Mouse (Mus musculus): ENCODE data around the gene Stk38l. TPM values are rescaled to one million over a fixed set of nuclear protein-coding genes. Genes with fewer than 3 reads are reported as not detected.
A peak's percentile ranks its signal among the peaks of the same experiment; 100 is the strongest.

Gene Stk38l
- polyA plus RNA-seq, 1 experiment from 2014 or later, result 3.9 TPM

DNA sequence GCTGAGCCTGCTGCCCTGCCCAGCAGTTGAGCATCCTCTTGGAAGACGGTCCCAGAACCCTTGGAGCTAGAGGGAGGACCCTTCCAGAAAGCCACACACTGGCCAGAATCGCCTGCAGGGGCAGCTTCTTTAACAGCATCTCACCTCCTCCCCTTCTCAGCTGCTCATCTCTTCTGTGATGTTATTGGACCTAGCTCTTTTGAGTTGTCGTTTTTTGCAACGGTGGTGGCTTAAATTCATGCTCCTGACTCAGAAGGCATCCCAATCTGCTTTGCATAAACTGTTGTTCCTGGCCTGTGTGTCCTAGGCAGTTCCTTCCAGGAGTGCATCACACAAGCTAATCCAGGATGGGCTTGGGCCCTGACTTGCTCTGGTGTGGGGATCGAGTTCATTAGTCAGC, 72.7 kb downstream of the Stk38l start:
- ATAC-seq (ENCODE audit: low read depth), result no peak
- Histone ChIP-seq H3K9me3 (replicated peaks; ENCODE audit: control insufficient read depth, low read length) (no peaks in the 10 kb centered on the region), H3K36me3 (ENCODE audit: control insufficient read depth, insufficient read depth) (no peaks in the 10 kb centered on the region), H3K27me3 (ENCODE audit: control insufficient read depth, insufficient read depth, low read depth, low read length) (no peaks in the 10 kb centered on the region; the same call in none of the 2 replicates), H3K4me2 (ENCODE audit: low read depth, low read length) (no peak overlapping the region), H3K27ac (ENCODE audit: low read length) (no peak overlapping the region), H3K9ac (ENCODE audit: low read depth, low read length) (no peak overlapping the region), H3K4me3 (ENCODE audit: low read depth, low read length) (no peak overlapping the region), H3K4me1 (ENCODE audit: control insufficient read depth, low read depth, low read length) (no peaks in the 10 kb centered on the region)
- 60% methylated on average over 5 of the region's 5 CpGs for WGBS (ENCODE audit: insufficient replicate concordance)

GRCm38 (mm10) chr6:146809991-146810390, 85.2 kb downstream of the Stk38l start:
- no peak overlapping the region for H3K4me3 ChIP-seq (ENCODE audit: low read depth, low read length)
- no peaks in the 10 kb centered on the region for H3K36me3 ChIP-seq (ENCODE audit: control insufficient read depth, insufficient read depth)
- WGBS (ENCODE audit: insufficient replicate concordance), result 62% methylated on average over 6 of the region's 6 CpGs
- no peak overlapping the region for H3K9ac ChIP-seq (ENCODE audit: low read depth, low read length)
- no peaks in the 10 kb centered on the region for H3K27me3 ChIP-seq (ENCODE audit: control insufficient read depth, insufficient read depth, low read depth, low read length)
- no peak overlapping the region for H3K4me2 ChIP-seq (ENCODE audit: low read depth, low read length)
- peaks cover 3% of the 10 kb centered on the region; the same call in 1 of the 2 replicates for H3K4me1 ChIP-seq (ENCODE audit: control insufficient read depth, low read depth, low read length)
- H3K27ac ChIP-seq (ENCODE audit: low read length), result no peak overlapping the region
- no peak for ATAC-seq (ENCODE audit: low read depth)
- H3K9me3 ChIP-seq (replicated peaks; ENCODE audit: control insufficient read depth, low read length), result no peaks in the 10 kb centered on the region

DNA sequence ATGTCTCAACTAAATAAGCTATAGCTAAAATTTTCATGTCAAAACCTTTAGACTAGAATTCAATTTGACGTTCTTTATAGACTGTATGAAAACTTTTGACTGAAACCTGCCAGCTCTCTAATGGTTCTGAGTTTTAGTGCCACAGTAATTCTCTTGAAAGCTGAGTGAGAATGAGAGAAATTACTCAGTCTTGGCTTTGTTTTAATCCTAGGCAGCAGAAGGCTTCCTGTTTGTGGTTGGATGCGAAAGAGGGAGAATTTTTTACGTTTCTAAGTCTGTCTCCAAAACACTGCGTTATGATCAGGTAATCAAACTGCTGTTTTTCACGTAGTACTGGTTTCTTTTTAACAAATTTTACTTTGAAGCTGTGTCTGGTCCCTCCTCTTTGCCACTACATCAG, 88.2 kb downstream of the Stk38l start:
- no peak for ATAC-seq (ENCODE audit: low read depth)
- H3K9me3 ChIP-seq (replicated peaks; ENCODE audit: control insufficient read depth, low read length), result no peaks in the 10 kb centered on the region
- H3K27me3 ChIP-seq (ENCODE audit: control insufficient read depth, insufficient read depth, low read depth, low read length), result no peaks in the 10 kb centered on the region
- 55% methylated on average over 5 of the region's 5 CpGs for WGBS (ENCODE audit: insufficient replicate concordance)
- no peak overlapping the region for H3K4me2 ChIP-seq (ENCODE audit: low read depth, low read length)
- H3K4me3 ChIP-seq (ENCODE audit: low read depth, low read length), result no peak overlapping the region
- H3K27ac ChIP-seq (ENCODE audit: low read length), result no peak overlapping the region
- no peaks in the 10 kb centered on the region for H3K36me3 ChIP-seq (ENCODE audit: control insufficient read depth, insufficient read depth)
- no peaks in the 10 kb centered on the region for H3K4me1 ChIP-seq (ENCODE audit: control insufficient read depth, low read depth, low read length)
- H3K9ac ChIP-seq (ENCODE audit: low read depth, low read length), result no peak overlapping the region

DNA sequence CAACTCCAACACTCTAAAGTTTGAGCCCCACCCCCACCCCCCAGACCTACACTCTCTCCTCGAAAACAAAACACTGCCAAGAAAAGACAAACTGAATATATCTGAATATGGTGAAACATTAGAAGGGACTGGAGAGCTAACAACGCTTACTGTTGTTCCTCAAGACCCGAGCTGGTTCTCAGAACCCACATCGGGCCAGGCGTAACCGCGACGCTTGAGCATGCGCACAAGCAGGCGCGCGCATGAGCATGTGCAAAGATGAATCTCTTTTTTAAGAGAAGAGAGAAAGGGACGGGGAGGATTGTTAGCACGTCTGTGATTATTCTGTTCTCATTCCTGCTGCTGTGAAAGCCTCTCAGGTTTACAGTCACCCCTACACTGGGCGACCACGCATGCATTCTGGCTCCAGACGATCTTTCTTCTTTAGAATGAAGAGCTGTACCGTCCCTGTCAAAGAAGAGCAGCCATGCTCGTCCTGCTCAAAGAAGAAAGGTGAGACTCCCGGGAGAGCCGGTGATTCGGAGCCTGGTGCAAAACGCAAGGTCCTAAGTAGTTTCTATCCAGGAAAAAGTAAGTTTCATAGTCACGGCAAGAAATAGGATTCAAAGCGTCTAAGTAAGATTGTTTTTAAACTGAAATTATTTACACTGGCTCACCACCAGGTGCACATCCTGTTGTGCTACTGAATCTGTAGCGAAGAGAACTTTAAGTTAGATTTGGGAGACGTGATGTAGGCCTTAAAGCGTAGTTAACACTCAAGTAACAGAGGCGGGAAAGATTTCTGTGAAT, 95.6 kb downstream of the Stk38l start:
- Histone ChIP-seq H3K9ac (ENCODE audit: low read depth, low read length) (no peak overlapping the region), H3K27ac (ENCODE audit: low read length) (no peak overlapping the region), H3K4me1 (ENCODE audit: control insufficient read depth, low read depth, low read length) (no peaks in the 10 kb centered on the region), H3K4me3 (ENCODE audit: low read depth, low read length) (no peak overlapping the region), H3K36me3 (ENCODE audit: control insufficient read depth, insufficient read depth) (no peaks in the 10 kb centered on the region), H3K27me3 (ENCODE audit: control insufficient read depth, insufficient read depth, low read depth, low read length) (no peaks in the 10 kb centered on the region), H3K9me3 (replicated peaks; ENCODE audit: control insufficient read depth, low read length) (no peaks in the 10 kb centered on the region), H3K4me2 (ENCODE audit: low read depth, low read length) (no peak overlapping the region)
- 76% methylated on average over 29 of the region's 29 CpGs for WGBS (ENCODE audit: insufficient replicate concordance)
- ATAC-seq (ENCODE audit: low read depth), result no peak

- Histone ChIP-seq H3K4me3 (ENCODE audit: low read depth, low read length) (no peak overlapping the region), H3K27ac (ENCODE audit: low read length) (no peak overlapping the region), H3K36me3 (ENCODE audit: control insufficient read depth, insufficient read depth) (no peaks in the 10 kb centered on the region), H3K4me1 (ENCODE audit: control insufficient read depth, low read depth, low read length) (no peaks in the 10 kb centered on the region), H3K27me3 (ENCODE audit: control insufficient read depth, insufficient read depth, low read depth, low read length) (no peaks in the 10 kb centered on the region), H3K4me2 (ENCODE audit: low read depth, low read length) (no peak overlapping the region; the same call in 1 of the 2 replicates), H3K9me3 (replicated peaks; ENCODE audit: control insufficient read depth, low read length) (no peaks in the 10 kb centered on the region), H3K9ac (ENCODE audit: low read depth, low read length) (no peak overlapping the region)
- peak; percentile 71 for ATAC-seq (ENCODE audit: low read depth)
- 52% methylated on average over 13 of the region's 13 CpGs for WGBS (ENCODE audit: insufficient replicate concordance)
Measured at GRCm38 (mm10) chr6:146821958-146822357, 97.2 kb downstream of the Stk38l start.

- Histone ChIP-seq H3K27ac (ENCODE audit: low read length) (no peak overlapping the region), H3K36me3 (ENCODE audit: control insufficient read depth, insufficient read depth) (no peaks in the 10 kb centered on the region), H3K27me3 (ENCODE audit: control insufficient read depth, insufficient read depth, low read depth, low read length) (no peaks in the 10 kb centered on the region), H3K4me3 (ENCODE audit: low read depth, low read length) (no peak overlapping the region), H3K4me1 (ENCODE audit: control insufficient read depth, low read depth, low read length) (no peaks in the 10 kb centered on the region), H3K4me2 (ENCODE audit: low read depth, low read length) (no peak overlapping the region), H3K9me3 (replicated peaks; ENCODE audit: control insufficient read depth, low read length) (no peaks in the 10 kb centered on the region), H3K9ac (ENCODE audit: low read depth, low read length) (no peak overlapping the region)
- ATAC-seq (ENCODE audit: low read depth), result no peak
- WGBS (ENCODE audit: insufficient replicate concordance), result 38% methylated on average over 16 of the region's 16 CpGs
Measured at GRCm38 (mm10) chr6:146824727-146825486, 100.1 kb downstream of the Stk38l start.

- Histone ChIP-seq H3K9ac (ENCODE audit: low read depth, low read length) (no peak overlapping the region), H3K4me2 (ENCODE audit: low read depth, low read length) (no peak overlapping the region), H3K9me3 (replicated peaks; ENCODE audit: control insufficient read depth, low read length) (no peaks in the 10 kb centered on the region), H3K4me1 (ENCODE audit: control insufficient read depth, low read depth, low read length) (no peaks in the 10 kb centered on the region), H3K4me3 (ENCODE audit: low read depth, low read length) (no peak overlapping the region), H3K27ac (ENCODE audit: low read length) (no peak overlapping the region), H3K27me3 (ENCODE audit: control insufficient read depth, insufficient read depth, low read depth, low read length) (no peaks in the 10 kb centered on the region), H3K36me3 (ENCODE audit: control insufficient read depth, insufficient read depth) (no peaks in the 10 kb centered on the region)
- WGBS (ENCODE audit: insufficient replicate concordance), result 70% methylated on average over 1 of the region's 1 CpGs
- ATAC-seq (ENCODE audit: low read depth), result no peak
Measured at GRCm38 (mm10) chr6:146825487-146825773, 100.6 kb downstream of the Stk38l start.

Other genes starting within 250 kb of the Stk38l start
- gene Itpr2, start 222.8 kb upstream of the Stk38l start, polyA plus RNA-seq (2015; fragmentation: Nextera tagmentation; extraction: Ambion mirVana), result 5.9 and 7.5 TPM in 2 replicates
- gene Fgfr1op2, start 147.8 kb upstream of the Stk38l start, polyA plus RNA-seq (2015; fragmentation: Nextera tagmentation; extraction: Ambion mirVana), result 83.7 and 84.5 TPM in 2 replicates
- 30.1 and 30.7 TPM in 2 replicates for gene Ints13, start 147.2 kb upstream of the Stk38l start, polyA plus RNA-seq (2015; fragmentation: Nextera tagmentation; extraction: Ambion mirVana)
- gene Med21, start 82.4 kb upstream of the Stk38l start, polyA plus RNA-seq (2015; fragmentation: Nextera tagmentation; extraction: Ambion mirVana), result 51.9 and 61.2 TPM in 2 replicates
- gene Tm7sf3, start 82.2 kb upstream of the Stk38l start, polyA plus RNA-seq (2015; fragmentation: Nextera tagmentation; extraction: Ambion mirVana), result 21.9 and 22.8 TPM in 2 replicates
- 0.22 and 0.44 TPM in 2 replicates for gene Arntl2, start 71.1 kb downstream of the Stk38l start, polyA plus RNA-seq (2015; fragmentation: Nextera tagmentation; extraction: Ambion mirVana)
- gene Smco2, start 125.1 kb downstream of the Stk38l start, polyA plus RNA-seq (2015; fragmentation: Nextera tagmentation; extraction: Ambion mirVana), result not detected in 2 replicates
- gene Ppfibp1, start 163.5 kb downstream of the Stk38l start, polyA plus RNA-seq (2015; fragmentation: Nextera tagmentation; extraction: Ambion mirVana), result 12.9 and 14.4 TPM in 2 replicates
- gene 1700034J05Rik, start 229.4 kb downstream of the Stk38l start, polyA plus RNA-seq (2015; fragmentation: Nextera tagmentation; extraction: Ambion mirVana), result 0.04 TPM in 1 of 2 replicates, not detected in the other